Mouse (Mus musculus) MN1 (cell line): ENCODE data around the gene Mettl6.
"Not testable (repeated sequence)": the region's sequence is repeated elsewhere in the genome, so short reads cannot be mapped to it uniquely, and the experiment has no call there.

Source experiments
- DNase-seq: peaks from one replicate; pipeline ENCODE4 v3.0.0-alpha.2; 2016; ENCODE audit warnings: low spot score

The Mettl6 gene

DNA sequence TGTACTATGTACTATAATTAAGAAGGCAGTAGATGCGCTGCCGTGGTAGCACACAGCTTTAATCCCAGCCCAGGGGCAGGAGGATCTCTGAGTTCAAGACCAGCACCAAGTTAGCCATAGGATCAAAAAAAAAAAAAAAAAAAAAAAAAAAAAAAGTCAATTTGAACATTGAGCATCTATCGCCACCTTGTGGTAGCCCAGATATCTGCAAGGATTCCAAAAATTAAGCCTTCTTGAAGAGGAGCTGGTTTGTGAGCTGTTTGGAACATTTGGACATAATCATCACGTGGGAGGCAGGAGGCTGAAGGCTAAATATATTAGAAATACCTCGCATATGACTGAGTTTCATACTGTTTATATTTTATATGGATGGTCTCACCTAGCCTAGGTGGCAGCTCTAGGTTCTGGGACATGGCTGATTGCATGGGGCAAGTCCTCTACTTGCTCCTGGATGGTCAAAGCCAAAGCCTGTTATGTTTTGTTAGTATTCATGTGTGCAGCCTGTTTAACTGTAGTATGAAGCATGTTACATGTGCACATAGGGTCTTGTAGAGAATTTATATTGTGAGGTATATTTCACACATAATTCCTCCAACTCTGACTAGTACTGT is 22.3 kb downstream of the Mettl6 start:
- peak; percentile 83 for DNase-seq

GRCm38 (mm10) chr14:31469711-31470110 is 25.1 kb downstream of the Mettl6 start:
- no peak for DNase-seq

DNA sequence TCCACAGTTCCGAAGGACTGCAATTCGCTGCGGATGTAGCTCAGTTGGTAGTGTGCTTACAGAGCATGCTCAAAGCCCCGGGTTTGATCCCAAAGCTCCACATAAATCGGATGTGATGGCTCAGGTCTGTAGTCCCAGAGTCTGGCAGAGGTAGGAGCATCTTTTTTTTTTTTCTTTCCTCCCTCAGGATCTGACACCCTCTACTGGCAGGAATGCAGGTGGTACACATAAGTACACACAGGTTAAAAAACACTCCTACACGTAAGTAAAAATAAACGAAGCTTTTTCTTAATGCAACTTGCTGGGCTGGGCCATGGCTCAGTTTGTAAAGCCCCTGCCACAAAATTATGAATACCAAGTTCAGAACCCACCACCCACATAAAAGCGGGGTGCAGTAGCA is 30.7 kb downstream of the Mettl6 start:
- DNase-seq = no peak

DNA sequence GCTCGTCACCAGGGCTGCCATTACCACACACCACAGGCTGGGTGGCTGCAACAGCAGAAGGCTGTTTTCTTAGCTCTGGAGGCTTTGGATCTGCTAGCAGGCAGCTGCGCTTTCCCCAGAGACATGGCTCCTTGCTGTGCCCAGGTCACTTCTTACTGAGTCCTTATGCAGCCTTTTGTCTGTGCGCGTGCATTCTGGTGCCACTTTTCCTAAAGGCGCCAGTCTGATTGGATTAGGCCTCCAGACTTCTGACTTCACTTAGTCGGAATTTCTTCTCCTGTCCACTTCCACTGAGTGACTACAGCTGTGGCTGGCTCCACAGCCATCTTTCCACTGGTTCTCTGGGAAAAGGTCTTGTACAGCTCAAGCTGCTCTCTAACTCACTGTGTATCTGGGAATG is 32.0 kb downstream of the Mettl6 start:
- DNase-seq = peak; percentile 29

- DNase-seq = not testable (repeated sequence)
These were observed 32.6 kb downstream of the Mettl6 start for GRCm38 (mm10) chr14:31462226-31462625.

DNA sequence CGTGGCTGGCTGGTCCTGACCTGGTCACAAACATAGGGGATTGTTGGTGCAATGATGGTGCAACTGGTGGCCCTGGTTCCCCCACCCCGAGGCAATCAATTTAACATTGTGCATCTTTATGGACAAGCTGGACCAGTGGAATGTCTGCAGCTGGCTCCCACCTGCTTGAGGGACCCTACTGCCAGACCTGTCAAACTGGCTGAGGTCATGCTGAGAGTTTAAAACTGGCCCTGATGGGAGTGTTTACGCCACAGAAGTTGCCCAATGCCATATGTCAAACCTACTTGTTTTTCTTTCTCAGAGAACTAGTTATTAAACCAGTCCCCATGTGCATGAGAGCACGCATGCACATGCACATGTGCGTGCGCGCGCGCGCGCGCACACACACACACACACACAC is 36.8 kb downstream of the Mettl6 start:
- no peak for DNase-seq

- no peak for DNase-seq
These were observed 38.6 kb downstream of the Mettl6 start for GRCm38 (mm10) chr14:31456064-31456721.

DNA sequence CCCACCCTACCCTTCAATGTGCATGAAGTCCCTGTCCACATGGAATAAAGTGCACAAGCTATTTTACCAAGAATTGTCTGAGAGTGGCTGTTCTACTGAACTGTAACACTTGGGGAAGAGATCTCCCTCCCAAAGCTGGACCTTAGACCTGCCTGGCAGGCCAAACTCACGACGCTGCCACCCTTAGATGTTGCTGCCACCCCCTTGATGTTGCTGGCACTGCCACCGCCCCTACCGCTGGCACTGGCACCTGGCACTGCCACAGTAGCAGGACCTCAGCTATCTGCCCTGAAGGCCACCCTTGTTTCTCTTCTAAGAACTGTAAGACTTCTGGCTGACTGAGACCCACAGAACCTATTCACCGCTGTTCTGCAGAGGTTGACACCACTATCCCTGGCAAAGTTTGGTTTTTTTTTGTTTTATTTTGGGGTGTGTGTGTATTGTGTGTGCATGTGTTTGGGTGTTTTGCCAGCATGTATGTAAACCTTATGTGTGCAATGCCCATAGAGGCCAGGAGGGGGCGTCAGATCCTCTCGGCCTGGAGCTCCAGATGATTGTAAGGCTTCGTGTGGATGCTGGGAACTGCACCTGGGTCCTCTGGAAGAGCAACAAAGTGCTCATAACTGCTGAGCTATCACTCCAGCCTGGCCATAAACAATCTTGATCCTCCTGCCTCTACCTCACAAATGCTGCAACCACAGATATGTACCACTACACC is 39.8 kb downstream of the Mettl6 start:
- no peak for DNase-seq

DNA sequence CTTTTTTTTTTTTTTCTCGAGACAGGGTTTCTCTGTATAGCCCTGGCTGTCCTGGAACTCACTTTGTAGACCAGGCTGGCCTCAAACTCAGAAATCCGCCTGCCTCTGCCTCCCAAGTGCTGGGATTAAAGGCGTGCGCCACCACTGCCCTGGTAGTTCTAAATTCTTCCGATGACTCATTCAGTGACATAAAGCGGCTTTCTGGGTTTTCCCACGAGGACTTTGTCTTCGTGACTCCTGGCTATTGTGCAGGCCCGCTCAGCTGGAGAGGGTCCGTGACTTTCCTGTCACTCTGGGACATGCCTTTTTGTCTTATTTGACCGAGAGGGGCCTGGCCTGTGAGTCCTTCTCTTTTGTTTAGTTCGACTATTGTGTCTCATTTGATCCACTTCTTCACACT is 40.9 kb downstream of the Mettl6 start:
- not testable (repeated sequence) for DNase-seq

- DNase-seq = no peak
These were observed 45.8 kb downstream of the Mettl6 start for GRCm38 (mm10) chr14:31448994-31449393.

DNA sequence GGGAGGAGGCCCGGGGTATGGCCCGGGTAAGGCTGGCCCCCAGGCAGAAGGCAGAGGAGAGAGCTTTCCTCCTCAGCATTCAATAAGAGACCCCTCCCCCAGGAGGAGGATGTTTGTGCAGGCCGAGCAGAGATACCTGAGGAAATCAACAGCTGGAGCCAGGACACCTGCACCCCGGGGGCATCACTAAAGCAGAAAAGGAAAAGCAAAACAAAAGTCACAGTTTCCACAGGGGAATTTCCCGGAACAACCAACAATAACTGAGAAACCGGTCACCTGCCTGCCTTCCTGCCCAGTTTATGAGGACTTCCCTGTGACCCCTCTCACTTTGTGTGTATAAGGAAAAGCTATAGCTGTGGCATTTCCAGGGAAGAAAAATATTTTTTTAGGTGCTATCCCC is 51.2 kb downstream of the Mettl6 start:
- no peak for DNase-seq

GRCm38 (mm10) chr14:31440725-31441124 is 54.1 kb downstream of the Mettl6 start:
- DNase-seq = no peak

GRCm38 (mm10) chr14:31440230-31440629 is 54.6 kb downstream of the Mettl6 start:
- DNase-seq = no peak

DNA sequence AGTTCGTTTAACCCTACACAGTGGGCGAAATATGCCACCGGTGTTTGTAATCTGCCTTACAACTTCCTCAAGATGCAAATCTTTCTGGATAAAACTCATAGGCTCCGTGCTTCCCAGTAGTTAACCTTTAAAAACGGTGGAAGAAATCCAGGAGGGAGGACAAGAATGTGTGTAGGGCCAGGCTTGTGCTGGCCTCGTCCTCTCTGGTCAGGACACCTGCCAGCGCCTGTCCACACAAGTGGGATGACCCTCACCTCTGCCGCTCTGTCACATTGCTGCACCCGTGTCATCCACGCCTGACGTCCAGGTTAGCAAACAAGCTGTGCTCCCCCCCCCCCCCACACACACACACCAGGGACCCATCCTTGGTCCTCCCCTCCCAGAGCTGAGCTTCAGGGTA is 55.6 kb downstream of the Mettl6 start:
- DNase-seq = no peak

- peak; percentile 34 for DNase-seq
These were observed 56.9 kb downstream of the Mettl6 start for GRCm38 (mm10) chr14:31437826-31438529.

DNA sequence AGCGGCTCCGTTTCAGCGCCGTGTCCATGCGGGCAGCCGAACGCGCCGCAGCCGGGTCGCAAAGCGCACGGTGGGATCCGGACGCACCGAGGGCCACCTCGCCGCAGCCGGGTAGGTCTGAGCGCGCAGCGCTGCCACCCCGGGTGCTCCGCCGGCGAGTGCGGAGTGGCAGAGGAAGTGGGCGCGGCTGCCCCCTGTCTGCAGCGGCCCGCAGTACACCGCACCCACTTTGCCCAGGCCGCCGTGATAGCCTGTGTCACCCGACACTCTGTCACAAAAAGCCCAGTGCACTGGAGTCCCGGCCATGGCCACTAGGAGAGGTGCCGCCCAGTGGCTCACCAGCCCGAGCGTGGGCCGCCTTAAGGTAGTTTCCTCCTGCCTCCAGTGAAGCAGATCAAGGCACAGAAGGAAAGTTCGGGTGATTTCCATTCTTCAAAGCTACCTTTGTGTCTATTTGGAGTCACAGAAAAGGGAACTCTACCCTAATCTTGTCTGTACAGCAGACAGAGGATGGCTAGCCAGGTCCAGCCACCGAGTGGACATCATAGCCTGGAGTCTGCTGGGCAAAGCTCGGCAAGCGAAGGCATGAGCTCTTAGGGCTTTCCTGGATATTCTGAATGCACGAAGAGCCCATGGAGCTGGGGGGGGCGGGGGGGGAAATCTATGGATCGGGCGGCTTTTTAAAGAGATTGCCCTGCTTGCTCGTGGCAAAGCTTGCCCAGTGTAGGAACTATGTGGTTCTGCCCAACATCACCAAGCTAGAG is 58.7 kb downstream of the Mettl6 start, which contains the start of gene Sh3bp5:
Gene Sh3bp5, minus strand, starts transcription at position 149 of the 764 bp plus-strand sequence.
- peak; percentile 93 for DNase-seq

DNA sequence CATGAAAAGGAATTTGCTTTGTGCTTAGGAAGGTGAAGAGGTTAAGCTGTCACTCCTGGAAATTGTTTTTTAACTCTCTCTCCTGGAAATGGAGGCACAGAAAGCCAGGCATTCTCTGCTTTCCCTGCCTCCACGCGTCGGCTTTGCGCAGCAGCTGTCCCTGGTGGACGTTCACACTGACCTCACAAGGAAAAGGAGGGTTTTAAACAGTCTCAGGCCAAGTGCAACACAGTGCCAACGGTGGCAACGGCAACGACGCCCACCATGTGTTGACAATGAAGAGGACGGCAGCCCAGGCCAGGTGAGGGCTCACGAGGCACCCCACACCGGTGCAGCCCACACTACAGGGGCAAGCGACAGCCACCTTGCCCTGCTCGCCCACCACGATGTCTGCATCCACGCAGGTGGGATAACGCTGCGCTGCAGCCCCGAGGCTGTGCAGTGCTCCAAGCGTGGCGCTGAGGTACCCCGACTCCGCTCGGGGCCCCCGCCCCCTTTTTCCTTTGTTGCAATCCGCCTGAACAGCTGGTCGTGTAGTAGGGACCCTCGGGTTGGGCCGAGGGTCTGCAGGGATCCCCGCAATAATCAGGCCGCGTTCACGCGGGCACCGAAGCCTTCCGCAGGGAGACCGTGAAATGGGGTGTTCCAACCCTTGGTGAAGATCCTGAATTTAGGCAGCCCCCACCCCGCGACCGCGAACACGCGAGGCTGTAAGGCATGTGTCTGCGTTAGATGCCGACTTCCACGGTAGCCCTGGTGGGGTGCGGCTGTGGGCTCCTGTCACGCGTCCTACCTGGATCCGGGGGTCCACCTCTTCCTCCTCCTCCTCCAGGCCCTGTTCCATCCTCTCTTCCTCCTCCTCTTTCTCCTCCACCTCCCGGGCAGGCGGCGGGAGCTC is 59.6 kb downstream of the Mettl6 start:
- DNase-seq = peak; percentile 58

DNA sequence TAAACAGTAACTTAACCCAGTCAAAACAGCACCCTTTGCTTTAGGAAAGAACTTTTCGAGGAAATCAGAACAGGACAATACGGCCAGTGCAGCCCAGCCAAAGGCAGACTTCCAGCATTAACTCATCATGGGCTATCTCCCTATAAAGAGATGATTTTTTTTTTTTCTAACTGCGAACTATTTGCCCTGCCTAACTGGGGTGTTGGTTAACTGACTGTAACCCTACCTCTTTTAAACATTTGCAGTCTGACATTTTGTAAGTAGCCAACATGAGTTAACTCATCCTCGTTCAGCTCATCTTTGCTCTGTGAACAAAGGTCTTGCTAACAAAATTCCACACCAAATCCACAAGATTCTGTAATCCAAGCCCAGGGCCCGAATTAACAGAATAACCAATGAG is 60.4 kb downstream of the Mettl6 start:
- DNase-seq = no peak

- peak; percentile 11 for DNase-seq
These were observed 60.9 kb downstream of the Mettl6 start for GRCm38 (mm10) chr14:31433851-31434360.

DNA sequence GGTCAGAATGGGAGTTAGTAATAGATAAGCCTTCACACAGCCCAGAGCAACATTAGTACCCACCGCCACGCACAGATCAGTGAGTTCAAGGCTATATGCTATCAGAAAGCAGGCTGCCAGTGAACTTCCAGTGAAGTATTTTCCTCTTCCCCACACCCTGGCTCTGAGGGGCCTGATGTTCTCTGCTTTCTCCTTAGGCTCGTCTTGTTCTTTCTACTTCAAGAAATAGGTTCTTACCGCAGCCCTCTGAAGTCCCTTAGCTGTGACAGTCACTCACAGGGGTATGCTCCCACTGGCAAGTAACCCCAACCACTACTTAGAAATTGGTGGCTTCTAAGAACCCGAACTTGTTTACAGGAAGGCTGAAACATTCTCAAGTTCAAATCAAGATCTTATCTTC is 61.7 kb downstream of the Mettl6 start:
- DNase-seq = no peak

- no peak for DNase-seq
These were observed 62.4 kb downstream of the Mettl6 start for GRCm38 (mm10) chr14:31432424-31432823.
